Mouse (Mus musculus) neural tube, embryonic 10.5 days (tissue): ENCODE results near the gene Chpf2.

ENCODE experiments used
- DNase-seq: peaks from one replicate; pipeline ENCODE4 v3.0.0-alpha.2; 2017; ENCODE audit warnings: low spot score; ENCODE audit errors: extremely low spot score

Chpf2 gene

GRCm38 (mm10) chr5:24638131-24638530 is 51.6 kb downstream of the Chpf2 start:
- no peak for DNase-seq

- DNase-seq: no peak
Measured at GRCm38 (mm10) chr5:24639081-24639480, 52.5 kb downstream of the Chpf2 start.
